Mouse (Mus musculus) ovary, postnatal 14 days (tissue): ENCODE results near the gene Mef2a.

ENCODE experiments used
- DNase-seq: peaks from one replicate; pipeline ENCODE4 v3.0.0; 2022; ENCODE audit warnings: low spot score

Mef2a gene

GRCm38 (mm10) chr7:67210004-67210833 is 162.4 kb downstream of the Mef2a start:
- no peak for DNase-seq

DNA sequence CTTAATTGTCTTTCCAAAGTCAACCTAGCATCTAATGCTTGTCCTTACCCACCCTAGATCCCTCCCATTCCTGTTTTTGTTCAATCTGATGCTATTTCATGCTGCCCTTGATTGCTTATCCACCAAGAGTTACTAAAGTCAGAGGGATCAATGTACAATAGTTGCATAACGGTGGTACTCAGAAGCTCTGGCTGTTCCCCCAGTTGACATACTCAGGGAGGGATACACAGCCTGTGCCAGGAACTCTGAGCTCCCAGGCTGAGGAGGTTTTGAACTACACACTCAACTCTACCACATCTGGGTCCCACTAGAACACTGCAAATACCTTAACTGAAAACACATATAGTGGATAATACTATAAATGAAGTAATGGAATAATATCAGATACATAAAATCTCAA is 164.3 kb downstream of the Mef2a start:
- DNase-seq, result no peak

- DNase-seq, result no peak
These were observed 165.0 kb downstream of the Mef2a start for GRCm38 (mm10) chr7:67207701-67208100.

DNA sequence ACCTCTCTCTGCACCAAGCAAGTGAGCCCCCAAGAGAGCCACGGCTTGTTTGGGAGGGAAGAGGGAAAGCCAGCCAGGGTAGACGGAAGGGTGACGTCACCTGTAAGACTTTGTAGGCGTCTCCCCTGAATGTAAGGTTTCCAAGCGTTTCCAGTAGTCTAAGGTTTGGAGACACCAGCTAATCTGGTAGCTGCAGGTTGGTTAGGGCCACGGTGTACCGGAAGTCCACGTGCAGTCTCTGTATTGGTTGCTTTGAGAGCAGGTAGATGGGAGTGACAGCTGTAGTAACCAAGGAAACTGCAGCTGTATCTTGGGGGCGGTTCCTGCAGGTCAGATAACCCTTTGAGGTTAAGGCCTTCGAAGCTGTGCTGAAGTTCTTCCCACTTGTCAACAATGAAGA is 166.2 kb downstream of the Mef2a start:
- DNase-seq, result no peak

DNA sequence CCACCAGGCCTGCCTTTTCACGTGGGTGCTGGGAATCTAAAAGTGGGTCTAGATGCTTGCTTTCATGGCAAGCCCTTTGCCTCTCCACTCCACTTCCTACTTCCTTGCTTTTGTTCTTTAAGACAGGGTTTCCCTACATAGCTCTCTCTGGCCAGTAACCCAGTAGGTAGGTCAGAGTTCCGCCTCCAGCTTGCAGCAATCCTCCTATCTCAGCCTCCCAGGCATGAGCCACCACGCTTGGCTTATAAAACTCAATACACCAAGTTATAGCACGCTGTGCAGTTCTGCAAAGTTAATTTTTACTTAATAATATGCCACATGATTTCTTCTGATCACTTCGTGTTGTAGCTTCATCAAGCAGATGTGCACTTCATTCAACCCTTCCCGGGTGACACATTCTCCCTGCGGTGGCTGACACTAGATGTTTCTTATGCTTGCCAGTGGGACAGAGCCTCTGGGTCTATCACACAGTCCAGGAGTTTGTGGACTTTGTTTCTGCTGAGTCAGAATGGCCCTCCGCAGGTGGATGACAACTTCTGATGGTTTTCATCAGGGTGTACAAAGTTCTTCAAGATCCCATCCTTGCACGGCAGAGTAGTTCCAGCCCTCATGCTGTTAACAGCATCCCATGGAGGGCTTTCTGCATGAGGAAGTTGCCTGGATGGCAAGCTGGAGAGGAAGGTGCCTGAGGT is 166.8 kb downstream of the Mef2a start:
- no peak for DNase-seq

DNA sequence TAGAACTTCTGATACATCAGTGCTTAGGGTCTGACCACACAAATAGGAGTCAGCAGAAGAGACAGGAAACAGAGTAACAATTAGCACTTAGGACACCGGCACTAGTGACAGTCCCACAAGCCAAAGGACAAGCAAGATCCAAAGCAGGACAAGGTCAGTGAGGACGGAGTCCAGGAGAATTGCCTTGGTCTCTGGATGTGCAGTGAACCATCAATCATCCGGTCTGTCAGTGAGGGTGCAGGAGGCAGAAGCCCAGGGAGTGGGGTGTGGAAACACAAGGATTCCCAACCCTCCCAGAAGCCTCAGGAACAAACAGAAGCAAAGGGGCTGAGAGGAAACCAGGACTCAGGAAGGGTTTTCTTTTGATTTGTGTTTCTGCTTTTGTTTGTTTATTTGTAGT is 169.0 kb downstream of the Mef2a start:
- no peak for DNase-seq

DNA sequence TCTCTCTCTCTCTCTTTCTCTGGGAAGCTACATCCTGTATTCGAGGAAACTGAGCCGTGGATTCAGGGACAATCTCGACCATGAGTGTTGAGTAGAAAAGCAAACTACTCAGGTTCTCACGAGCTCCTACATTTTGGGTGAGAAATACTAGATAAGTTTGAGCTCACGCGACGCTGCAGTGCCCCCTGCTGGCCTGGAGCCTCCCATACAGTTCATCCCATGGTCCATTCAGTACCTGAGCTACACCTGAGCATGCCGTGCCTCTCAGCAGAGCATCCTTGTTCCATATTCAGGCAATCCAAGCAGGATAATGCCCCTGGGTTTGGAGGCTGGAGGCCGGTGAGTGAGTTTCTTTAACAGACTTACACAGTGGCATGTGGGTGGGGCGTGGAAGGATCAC is 173.2 kb downstream of the Mef2a start:
- DNase-seq, result peak; percentile 61

DNA sequence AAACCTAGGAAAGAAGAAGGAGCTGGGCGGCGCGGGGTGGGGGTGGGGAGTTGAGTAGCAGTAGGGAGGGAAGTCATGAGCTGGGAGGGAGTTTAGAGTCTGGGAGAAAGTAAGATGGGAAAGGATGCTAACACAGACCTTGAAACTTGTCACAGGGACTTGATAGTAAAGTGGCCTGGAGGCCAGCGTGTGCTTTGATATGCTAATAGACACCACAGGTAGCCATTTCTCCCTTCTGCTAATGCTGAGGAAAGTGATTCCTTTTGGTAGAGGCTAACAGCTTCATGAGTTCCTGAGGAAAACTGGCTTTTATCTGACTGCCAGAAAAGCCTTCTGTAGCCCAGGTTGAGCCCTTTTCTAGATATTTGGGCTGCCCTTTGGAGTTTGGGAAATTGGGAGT is 188.9 kb downstream of the Mef2a start:
- DNase-seq, result no peak
